Mouse (Mus musculus) erythroblast, embryonic 14.5 days (primary cell): Measurements from ENCODE around the gene Plekhd1. TPM values are rescaled to one million over a fixed set of nuclear protein-coding genes. Genes with fewer than 3 reads are reported as not detected.
A peak's percentile ranks its signal among the peaks of the same experiment; 100 is the strongest.

ENCODE experiments used
- H3K27me3 ChIP-seq: 2 replicates; pipeline ENCODE4 v1.6.1; 2012; ENCODE audit warnings: inconsistent platforms; ENCODE audit not compliant: control insufficient read depth
- H3K36me3 ChIP-seq: 2 replicates; pipeline ENCODE4 v1.6.1; 2012; ENCODE audit warnings: mild to moderate bottlenecking, inconsistent platforms; ENCODE audit not compliant: control insufficient read depth
- H3K4me1 ChIP-seq: 2 replicates; pipeline ENCODE4 v1.6.1; 2012; ENCODE audit warnings: inconsistent platforms; ENCODE audit not compliant: control insufficient read depth
- H3K4me3 ChIP-seq: replicated peaks from 2 replicates; pipeline ENCODE3; 2012; ENCODE audit warnings: moderate library complexity, mild to moderate bottlenecking, inconsistent platforms
- H3K9me3 ChIP-seq: 2 replicates; pipeline ENCODE4 v1.6.1; 2012; ENCODE audit warnings: low read length, inconsistent platforms, mixed read lengths; ENCODE audit not compliant: control insufficient read depth
- GATA1 ChIP-seq: IDR thresholded peaks from 2 replicates; pipeline ENCODE4 v1.6.1; 2012; ENCODE audit warnings: low read length, inconsistent platforms, mixed read lengths
- TAL1 ChIP-seq: IDR thresholded peaks from 3 replicates; pipeline ENCODE4 v1.6.1; 2012; ENCODE audit warnings: low read length, inconsistent platforms, mixed read lengths
- polyA plus RNA-seq: library from polyadenylated mRNA; stranded (reverse); fragments of >175 nt; gene quantifications from 2 replicates; pipeline ENCODE4 v1.2.3, GENCODE M21; 2012

Plekhd1 gene
- 0.01 TPM in 1 of 2 replicates, not detected in the other for polyA plus RNA-seq

- TF ChIP-seq GATA1 (no peak), TAL1 (no peak)
These were observed at the start of gene Plekhd1 for GRCm38 (mm10) chr12:80692269-80692972. TSS of gene Plekhd1 (plus strand) at chr12:80692591.

GRCm38 (mm10) chr12:80642725-80643692 is 49.4 kb upstream of the Plekhd1 start:
- Histone ChIP-seq H3K4me1 (peaks cover 56% of the 10 kb centered on the region), H3K27me3 (no peaks in the 10 kb centered on the region), H3K4me3 (peak overlapping the region; percentile 83), H3K36me3 (peaks cover 63% of the 10 kb centered on the region), H3K9me3 (no peaks in the 10 kb centered on the region)
- no peak for TF ChIP-seq GATA1
- no peak for TF ChIP-seq TAL1

More at GRCm38 (mm10) chr12:80692269-80692972, at the start of gene Plekhd1:
- Histone ChIP-seq H3K27me3 (peaks cover 61% of the 10 kb centered on the region), H3K4me1 (peaks cover 19% of the 10 kb centered on the region), H3K4me3 (peak within 1 kb of the TSS; percentile 43), H3K9me3 (peaks cover 9% of the 10 kb centered on the region), H3K36me3 (no peaks in the 10 kb centered on the region)

- Histone ChIP-seq H3K36me3 (peaks cover 61% of the 10 kb centered on the region), H3K4me1 (peaks cover 59% of the 10 kb centered on the region), H3K4me3 (peak within 1 kb of the TSS; percentile 83), H3K27me3 (no peaks in the 10 kb centered on the region), H3K9me3 (no peaks in the 10 kb centered on the region)
- TF ChIP-seq TAL1, result no peak
These were observed 48.5 kb upstream of the Plekhd1 start, which contains the start of the genes Slc39a9 and Erh for GRCm38 (mm10) chr12:80643693-80644505. TSS of gene Slc39a9 (plus strand) at chr12:80643883. TSS of gene Erh (minus strand) at chr12:80644341.

GRCm38 (mm10) chr12:80644506-80644868 is 47.9 kb upstream of the Plekhd1 start:
- peaks cover 59% of the 10 kb centered on the region for H3K36me3 ChIP-seq
- H3K4me1 ChIP-seq, result peaks cover 64% of the 10 kb centered on the region
- no peaks in the 10 kb centered on the region for H3K27me3 ChIP-seq
- H3K9me3 ChIP-seq, result no peaks in the 10 kb centered on the region
- TF ChIP-seq TAL1 (no peak), GATA1 (no peak)
- H3K4me3 ChIP-seq, result peak overlapping the region; percentile 83

- H3K4me1 ChIP-seq, result peaks cover 67% of the 10 kb centered on the region
- H3K4me3 ChIP-seq, result no peak overlapping the region
- TF ChIP-seq TAL1 (no peak), GATA1 (no peak)
- H3K27me3 ChIP-seq, result no peaks in the 10 kb centered on the region
- H3K9me3 ChIP-seq, result no peaks in the 10 kb centered on the region
- H3K36me3 ChIP-seq, result peaks cover 46% of the 10 kb centered on the region
These were observed 46.0 kb upstream of the Plekhd1 start for GRCm38 (mm10) chr12:80646377-80646776.

- H3K36me3 ChIP-seq, result peaks cover 12% of the 10 kb centered on the region
These were observed 38.3 kb upstream of the Plekhd1 start for GRCm38 (mm10) chr12:80653951-80654658.

GRCm38 (mm10) chr12:80654659-80655025 is 37.7 kb upstream of the Plekhd1 start:
- Histone ChIP-seq H3K36me3 (peaks cover 10% of the 10 kb centered on the region), H3K4me1 (peaks cover 19% of the 10 kb centered on the region), H3K9me3 (no peaks in the 10 kb centered on the region), H3K4me3 (no peak overlapping the region), H3K27me3 (no peaks in the 10 kb centered on the region)
- no peak for TF ChIP-seq GATA1
- no peak for TF ChIP-seq TAL1

More at GRCm38 (mm10) chr12:80653951-80654658, 38.3 kb upstream of the Plekhd1 start:
- Histone ChIP-seq H3K27me3 (no peaks in the 10 kb centered on the region), H3K9me3 (no peaks in the 10 kb centered on the region), H3K4me1 (peaks cover 23% of the 10 kb centered on the region), H3K4me3 (no peak overlapping the region)
- TF ChIP-seq TAL1 (no peak), GATA1 (no peak)

GRCm38 (mm10) chr12:80658661-80659060 is 33.7 kb upstream of the Plekhd1 start:
- H3K4me1 ChIP-seq, result peaks cover 16% of the 10 kb centered on the region
- no peak for TF ChIP-seq TAL1
- no peak for TF ChIP-seq GATA1
- H3K36me3 ChIP-seq, result peaks cover 18% of the 10 kb centered on the region

More at GRCm38 (mm10) chr12:80658661-80659060, 33.7 kb upstream of the Plekhd1 start:
- H3K9me3 ChIP-seq, result no peaks in the 10 kb centered on the region
- H3K4me3 ChIP-seq, result no peak overlapping the region
- no peaks in the 10 kb centered on the region for H3K27me3 ChIP-seq
